Mouse (Mus musculus): Measurements from ENCODE around the gene Lrrc55. TPM values are rescaled to one million over a fixed set of nuclear protein-coding genes. Genes with fewer than 3 reads are reported as not detected.

Gene Lrrc55
- total RNA-seq (2012; rRNA removed): not detected in 2 replicates
- not detected for polyA plus RNA-seq (2012; ENCODE audit: insufficient read depth in 1 of 2, insufficient read length in 2 of 2, low read depth in 1 of 2, low replicate concordance in 2 of 2, missing spikeins in 1 of 2)

- TF ChIP-seq MAX (IDR thresholded peaks at IDR 0.05; ENCODE audit: low read length) (no peak), TCF12 (IDR thresholded peaks at IDR 0.05; ENCODE audit: low read depth, low read length) (no peak), RAD21 (IDR thresholded peaks at IDR 0.05; ENCODE audit: low read depth, low read length) (no peak), UBTF (IDR thresholded peaks at IDR 0.05; ENCODE audit: borderline replicate concordance, insufficient read depth, low read depth, low read length) (no peak), TAL1 (IDR thresholded peaks at IDR 0.05; ENCODE audit: low read length) (no peak), ZC3H11A (IDR thresholded peaks at IDR 0.05; ENCODE audit: low read depth, low read length) (no peak), SIN3A (IDR thresholded peaks at IDR 0.05; ENCODE audit: low read length) (no peak), MAZ (IDR thresholded peaks at IDR 0.05; ENCODE audit: low read depth, low read length) (no peak), BHLHE40 (IDR thresholded peaks at IDR 0.05; ENCODE audit: borderline replicate concordance, low read depth, low read length) (no peak), GABPA (IDR thresholded peaks at IDR 0.05; ENCODE audit: low read depth, low read length) (no peak), E2F4 (IDR thresholded peaks at IDR 0.05; ENCODE audit: borderline replicate concordance, low read depth, low read length) (no peak), KAT2A (conservative IDR thresholded peaks at IDR 0.05; ENCODE audit: low read depth, low read length) (no peak), MXI1 (IDR thresholded peaks at IDR 0.05; ENCODE audit: low read depth, low read length) (no peak), MYB (IDR thresholded peaks at IDR 0.05; ENCODE audit: low read depth, low read length) (no peak), EP300 (IDR thresholded peaks at IDR 0.05; ENCODE audit: low read depth in 1 of 2, low read length in 2 of 2) (no peak), POLR2A (IDR thresholded peaks at IDR 0.05; ENCODE audit: control insufficient read depth in 1 of 2, insufficient read depth in 1 of 2, low read depth in 1 of 2, low read length in 2 of 2, poor library complexity in 1 of 2) (no peak)
- no peak within 1 kb of the TSS for H3K9ac ChIP-seq (ENCODE audit: control insufficient read depth, low read depth, low read length, poor library complexity, severe bottlenecking)
- no peaks in the 10 kb centered on the region for H3K36me3 ChIP-seq (ENCODE audit: control insufficient read depth in 1 of 2, insufficient read depth in 2 of 2, low read length in 2 of 2)
- no peaks in the 10 kb centered on the region for H3K4me1 ChIP-seq (ENCODE audit: control insufficient read depth in 1 of 2, insufficient read depth in 2 of 2, low read length in 2 of 2)
- DNase-seq (ENCODE audit: low read depth, low spot score): no peak
- H3K4me3 ChIP-seq (ENCODE audit: control insufficient read depth in 1 of 2, insufficient read depth in 1 of 2, low read depth in 2 of 2, low read length in 2 of 2): no peak within 1 kb of the TSS
- no peaks in the 10 kb centered on the region for H3K27me3 ChIP-seq (ENCODE audit: control insufficient read depth in 1 of 2, insufficient read depth in 2 of 2, low read length in 2 of 2)
- no peak within 1 kb of the TSS for H3K27ac ChIP-seq (ENCODE audit: control insufficient read depth, low read depth, low read length)
- no peaks in the 10 kb centered on the region for H3K9me3 ChIP-seq (replicated peaks; ENCODE audit: insufficient read depth, low read length)
- no peaks in the 10 kb centered on the region for H3K79me2 ChIP-seq (ENCODE audit: control insufficient read depth, insufficient read depth, low read length, poor library complexity)
Measured at GRCm38 (mm10) chr2:85196901-85197300, at the start of gene Lrrc55. Gene Lrrc55, minus strand, starts transcription at chr2:85197197.

GRCm38 (mm10) chr2:85246506-85247082, 49.6 kb upstream of the Lrrc55 start:
- Histone ChIP-seq H3K27me3 (ENCODE audit: control insufficient read depth in 1 of 2, insufficient read depth in 2 of 2, low read length in 2 of 2) (peaks cover 0 to under 1% of the 10 kb centered on the region in 2 experiments; a peak in 1 of 4 replicates), H3K79me2 (ENCODE audit: control insufficient read depth, insufficient read depth, low read length, poor library complexity) (no peaks in the 10 kb centered on the region), H3K4me1 (ENCODE audit: control insufficient read depth in 1 of 2, insufficient read depth in 2 of 2, low read length in 2 of 2) (peaks cover 2 to 5% of the 10 kb centered on the region in 2 experiments; a peak in 1 of 4 replicates), H3K36me3 (ENCODE audit: control insufficient read depth in 1 of 2, insufficient read depth in 2 of 2, low read length in 2 of 2) (no peaks in the 10 kb centered on the region), H3K4me3 (ENCODE audit: control insufficient read depth in 1 of 2, insufficient read depth in 1 of 2, low read depth in 2 of 2, low read length in 2 of 2) (no peak overlapping the region), H3K27ac (ENCODE audit: control insufficient read depth, low read depth, low read length) (no peak overlapping the region), H3K9ac (ENCODE audit: control insufficient read depth, low read depth, low read length, poor library complexity, severe bottlenecking) (no peak overlapping the region), H3K9me3 (replicated peaks; ENCODE audit: insufficient read depth, low read length) (no peaks in the 10 kb centered on the region)
- DNase-seq (ENCODE audit: low read depth, low spot score): peak; percentile 64
- TF ChIP-seq UBTF (IDR thresholded peaks at IDR 0.05; ENCODE audit: borderline replicate concordance, insufficient read depth, low read depth, low read length) (no peak), GATA1 (IDR thresholded peaks at IDR 0.05; ENCODE audit: low read depth, low read length) (no peak), TCF12 (IDR thresholded peaks at IDR 0.05; ENCODE audit: low read depth, low read length) (no peak), ZMIZ1 (IDR thresholded peaks at IDR 0.05; ENCODE audit: low read depth, low read length) (no peak), EP300 (IDR thresholded peaks at IDR 0.05; ENCODE audit: low read depth in 1 of 2, low read length in 2 of 2) (no peak), RAD21 (IDR thresholded peaks at IDR 0.05; ENCODE audit: low read depth, low read length) (peak; percentile 84), ZNF384 (IDR thresholded peaks at IDR 0.05; ENCODE audit: low read depth, low read length) (no peak), SMC3 (IDR thresholded peaks at IDR 0.05; ENCODE audit: low read depth, low read length) (peak; percentile 88), HCFC1 (IDR thresholded peaks at IDR 0.05; ENCODE audit: low read depth, low read length) (no peak), E2F4 (IDR thresholded peaks at IDR 0.05; ENCODE audit: borderline replicate concordance, low read depth, low read length) (no peak), USF1 (IDR thresholded peaks at IDR 0.05; ENCODE audit: low read depth, low read length) (no peak), CHD1 (IDR thresholded peaks at IDR 0.05; ENCODE audit: low read depth, low read length) (no peak), RCOR1 (IDR thresholded peaks at IDR 0.05; ENCODE audit: low read depth, low read length) (no peak), NRF1 (IDR thresholded peaks at IDR 0.05; ENCODE audit: insufficient read depth, low read depth, low read length, poor library complexity, severe bottlenecking) (no peak), MEF2A (IDR thresholded peaks at IDR 0.05; ENCODE audit: extremely low read depth, insufficient replicate concordance, low read depth, low read length, poor library complexity, severe bottlenecking) (no peak), ETS1 (IDR thresholded peaks at IDR 0.05; ENCODE audit: low read depth, low read length) (no peak), POLR2AphosphoS2 (IDR thresholded peaks at IDR 0.05; ENCODE audit: low read length) (no peak), CHD2 (IDR thresholded peaks at IDR 0.05; ENCODE audit: low read length) (no peak), ELF1 (IDR thresholded peaks at IDR 0.05; ENCODE audit: low read depth, low read length) (no peak), MYC (IDR thresholded peaks at IDR 0.05; ENCODE audit: low read depth, low read length) (no peak)
